Mouse (Mus musculus) kidney, adult 2 months (tissue): Measurements from ENCODE around the gene Pax6. TPM values are rescaled to one million over a fixed set of nuclear protein-coding genes. Genes with fewer than 3 reads are reported as not detected.

Experiments
- DNase-seq: peaks from one replicate; pipeline ENCODE4 v3.0.0; 2021
- H3K27ac ChIP-seq: fragments of 200-500 bp; 2 replicates; pipeline ENCODE4 v1.5.1; 2012; ENCODE audit warnings: low read depth, low read length, control low read depth, inconsistent platforms; ENCODE audit not compliant: insufficient read depth
- H3K27me3 ChIP-seq: fragments of 200-500 bp; replicated peaks from 2 replicates; pipeline ENCODE4 v1.6.1; 2012; ENCODE audit warnings: mild to moderate bottlenecking, moderate library complexity, low read length, inconsistent platforms; ENCODE audit not compliant: control insufficient read depth, insufficient read depth
- H3K36me3 ChIP-seq: fragments of 200-500 bp; 2 replicates; pipeline ENCODE4 v1.6.1; 2012; ENCODE audit warnings: mild to moderate bottlenecking, moderate library complexity, low read length, inconsistent platforms; ENCODE audit not compliant: control insufficient read depth, insufficient read depth
- H3K4me1 ChIP-seq: fragments of 200-500 bp; 2 replicates; pipeline ENCODE4 v1.6.1; 2011; ENCODE audit warnings: low read length; ENCODE audit not compliant: control insufficient read depth, insufficient read depth
- H3K4me3 ChIP-seq: fragments of 200-500 bp; 2 replicates; pipeline ENCODE4 v1.5.1; 2011; ENCODE audit warnings: mild to moderate bottlenecking, low read depth, low read length, control low read depth; ENCODE audit not compliant: insufficient read depth
- CTCF ChIP-seq: fragments of 200-500 bp; conservative IDR thresholded peaks from 2 replicates; pipeline ENCODE4 v1.5.1; 2011; ENCODE audit warnings: low read depth, mild to moderate bottlenecking, control low read depth, low read length, moderate library complexity, mixed read lengths; ENCODE audit not compliant: insufficient read depth, insufficient read length
- POLR2A ChIP-seq: fragments of 200-500 bp; IDR thresholded peaks from one replicate; pipeline ENCODE4 v1.6.1; 2011; ENCODE audit warnings: low read depth, low read length, control low read depth
- WGBS: fragments of 180-500 bp; shearing (Covaris S2); methylation state at CpG from one replicate; pipeline ENCODE4 v1.1.7; 2018; 5-methylcytosine and 5-hydroxymethylcytosine counted together
- polyA plus RNA-seq: library from polyadenylated mRNA; depleted of rRNA; stranded (reverse); fragments of >200 nt; gene quantifications from 2 replicates; pipeline ENCODE4 v1.2.3, GENCODE M21; 2012; rRNA removed

The Pax6 gene
- polyA plus RNA-seq: not detected in 2 replicates

DNA sequence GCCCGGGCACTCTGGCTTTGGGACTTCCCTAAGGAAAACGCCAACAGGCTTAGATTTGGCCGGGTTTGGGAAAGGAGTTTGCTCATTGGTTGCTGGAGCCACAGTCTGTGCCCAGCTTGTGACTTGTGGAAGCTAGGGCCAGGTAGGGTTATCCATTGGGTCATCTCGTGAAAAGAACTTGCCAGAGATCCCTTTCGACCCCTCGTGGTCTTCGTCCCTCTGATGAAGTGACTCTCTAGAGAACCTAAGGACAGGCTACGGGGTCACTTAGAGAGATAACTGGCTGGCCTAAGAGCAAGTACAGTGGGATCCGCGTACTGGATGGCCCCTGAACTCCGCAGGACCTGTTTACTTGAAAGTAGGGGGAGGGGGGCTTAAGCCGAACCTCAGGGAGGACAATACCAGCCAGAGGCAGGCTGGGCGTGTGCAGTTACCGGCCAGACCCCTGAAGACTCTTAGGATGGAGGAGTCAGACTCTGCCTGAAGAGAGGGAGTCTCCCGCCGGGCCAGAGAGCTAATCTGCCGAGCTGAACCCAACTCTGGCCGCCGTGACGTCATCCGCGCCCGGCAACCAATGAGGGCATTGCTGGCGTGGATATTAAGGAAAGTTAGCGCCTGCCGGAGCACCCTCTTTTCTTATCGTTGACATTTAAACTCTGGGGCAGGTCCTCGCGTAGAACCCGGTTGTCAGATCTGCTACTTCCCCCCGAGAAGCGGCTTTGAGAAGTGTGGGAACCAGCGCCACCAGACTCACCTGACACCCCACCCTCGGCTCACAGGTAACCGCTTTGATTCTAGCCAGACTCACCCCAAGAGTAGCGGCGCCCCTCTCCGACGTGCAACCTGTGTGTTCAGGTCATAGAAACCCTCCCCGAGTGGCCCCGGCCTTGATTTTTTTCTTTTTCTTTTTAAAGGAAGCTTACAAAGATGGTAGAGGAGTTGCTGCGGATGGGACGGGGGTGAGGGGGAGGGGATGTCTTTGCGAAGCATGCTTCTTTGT lies at the start of gene Pax6:
Gene Pax6 (plus strand): TSS at position 630 of the 1,000 bp plus-strand sequence.
- no peaks in the 10 kb centered on the region for H3K36me3 ChIP-seq
- H3K27me3 ChIP-seq: peaks cover 12% of the 10 kb centered on the region
- H3K27ac ChIP-seq: no peak within 1 kb of the TSS
- no peak for DNase-seq
- no peak for TF ChIP-seq CTCF
- TF ChIP-seq POLR2A: no peak
- H3K4me1 ChIP-seq: no peaks in the 10 kb centered on the region
- no peak within 1 kb of the TSS for H3K4me3 ChIP-seq
- 3% methylated on average over 44 of the region's 44 CpGs for WGBS

DNA sequence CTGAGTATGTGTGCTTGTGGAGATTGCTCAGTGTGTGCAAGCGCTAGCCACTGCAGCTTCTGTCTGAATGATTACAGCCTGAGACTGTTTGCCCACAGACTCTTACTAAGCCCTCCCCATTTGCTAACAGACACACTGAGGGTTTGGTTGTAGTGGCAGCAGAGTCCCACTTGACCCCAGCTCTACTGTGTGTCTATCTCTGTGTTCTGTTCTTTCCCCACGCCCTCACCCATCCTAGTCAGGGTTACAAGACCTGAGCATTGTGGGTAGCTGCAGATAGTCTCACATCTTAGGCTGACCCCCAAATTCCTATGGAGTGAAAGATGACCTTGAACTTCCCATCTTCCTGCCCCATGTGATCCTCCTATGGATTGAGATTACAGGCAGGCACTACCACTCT lies 19.8 kb upstream of the Pax6 start:
- Histone ChIP-seq H3K27me3 (no peaks in the 10 kb centered on the region), H3K4me3 (no peak overlapping the region), H3K4me1 (no peaks in the 10 kb centered on the region), H3K27ac (no peak overlapping the region), H3K36me3 (no peaks in the 10 kb centered on the region)
- TF ChIP-seq CTCF (no peak), POLR2A (no peak)
- DNase-seq: no peak
- 83% methylated on average over 2 of the region's 2 CpGs for WGBS

DNA sequence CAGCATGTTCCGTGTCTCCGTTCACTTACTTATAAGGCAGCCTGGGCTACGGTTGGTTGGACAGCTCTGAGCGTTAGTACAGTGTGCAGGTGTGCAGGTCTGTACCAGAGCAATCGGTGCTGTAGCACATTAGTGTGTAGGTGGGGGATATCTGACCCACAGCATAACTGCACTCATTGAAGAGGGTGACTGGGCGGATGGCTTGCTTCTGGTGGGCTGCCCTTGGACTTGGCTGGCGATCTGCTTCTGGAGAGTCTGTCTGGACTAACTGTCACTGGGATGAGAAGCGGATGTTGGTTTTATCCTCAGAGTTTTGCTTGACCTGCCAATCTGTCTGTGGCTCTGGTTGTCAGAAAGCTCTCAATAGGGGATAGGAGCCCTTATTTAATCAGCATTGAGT lies 12.2 kb upstream of the Pax6 start:
- H3K27me3 ChIP-seq: peaks cover 8% of the 10 kb centered on the region; the same call in 1 of the 2 replicates
- no peak overlapping the region for H3K4me3 ChIP-seq
- TF ChIP-seq POLR2A (no peak), CTCF (no peak)
- H3K27ac ChIP-seq: no peak overlapping the region
- H3K4me1 ChIP-seq: no peaks in the 10 kb centered on the region
- no peaks in the 10 kb centered on the region for H3K36me3 ChIP-seq
- WGBS: 51% methylated on average over 8 of the region's 8 CpGs
- no peak for DNase-seq

DNA sequence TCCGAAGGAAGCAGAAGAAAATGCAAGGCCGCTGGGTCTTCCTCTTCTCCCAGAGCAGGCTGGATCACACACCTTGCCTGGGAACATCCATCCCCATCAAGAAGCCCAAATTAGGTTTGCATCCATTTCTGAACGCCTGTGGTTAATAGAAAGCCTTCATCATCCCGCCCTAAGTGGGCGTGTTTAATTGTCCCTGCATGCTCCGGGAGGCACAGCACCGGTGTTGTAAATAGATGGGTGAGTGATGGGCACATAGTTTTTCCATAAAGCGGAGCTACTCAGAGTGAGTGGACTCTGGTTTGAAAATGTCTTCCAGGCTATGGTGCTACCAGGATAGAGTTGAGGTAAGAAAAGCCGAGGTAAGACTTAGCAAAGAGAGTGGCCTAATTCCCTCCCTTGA lies 9.3 kb upstream of the Pax6 start:
- Histone ChIP-seq H3K27me3 (peaks cover 15% of the 10 kb centered on the region), H3K4me1 (no peaks in the 10 kb centered on the region), H3K4me3 (no peak overlapping the region), H3K36me3 (no peaks in the 10 kb centered on the region), H3K27ac (no peak overlapping the region)
- DNase-seq: no peak
- TF ChIP-seq CTCF (no peak), POLR2A (no peak)
- 13% methylated on average over 9 of the region's 9 CpGs for WGBS

DNA sequence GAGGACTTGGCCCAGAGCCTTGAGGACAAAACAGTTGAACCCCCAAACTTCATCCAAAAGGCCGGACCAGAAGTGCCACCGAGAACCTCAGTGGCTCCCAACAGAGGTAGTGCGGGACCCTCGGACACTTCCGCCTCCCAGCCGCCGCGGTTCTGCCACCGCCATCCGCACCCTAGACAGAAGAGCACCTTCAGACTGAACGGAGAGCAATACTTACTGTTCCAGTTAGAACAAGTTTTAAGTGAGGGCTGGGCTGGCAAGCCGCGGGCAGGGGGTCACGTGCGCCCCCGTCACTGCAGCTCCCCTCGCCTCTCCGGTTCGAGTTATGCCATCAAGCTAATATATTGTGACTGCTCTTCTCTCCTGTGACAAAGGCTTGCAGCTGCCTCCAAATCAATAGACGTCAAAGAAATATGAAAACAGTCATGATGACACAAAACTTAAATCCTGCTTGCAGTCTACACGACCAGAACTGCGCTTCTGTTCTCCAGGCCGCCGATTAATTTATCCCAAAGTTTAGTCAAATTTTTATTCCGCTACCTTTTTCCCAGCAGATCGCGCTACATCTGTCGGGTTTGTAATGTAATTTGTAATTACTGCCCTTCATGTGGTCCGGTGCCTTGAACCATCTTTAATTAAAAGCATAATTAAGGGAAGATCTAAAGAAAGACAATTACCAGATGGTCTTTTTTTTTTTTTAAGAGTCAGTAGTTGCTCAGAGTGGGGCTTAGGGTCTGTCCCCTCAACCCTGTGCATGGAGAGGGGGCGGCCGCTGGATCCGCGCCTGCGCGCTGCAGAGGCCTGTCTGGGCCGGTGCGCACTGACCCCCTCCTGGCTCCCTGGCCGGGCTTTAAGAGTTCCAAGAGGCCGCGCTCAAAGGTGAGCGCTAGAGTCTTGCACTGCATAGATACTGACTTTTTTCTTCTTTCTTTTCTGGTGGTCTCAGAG lies 8.5 kb upstream of the Pax6 start:
- TF ChIP-seq CTCF (no peak), POLR2A (no peak)
- no peak overlapping the region for H3K27ac ChIP-seq
- H3K36me3 ChIP-seq: no peaks in the 10 kb centered on the region
- peaks cover 15% of the 10 kb centered on the region for H3K27me3 ChIP-seq
- no peak for DNase-seq
- 4% methylated on average over 41 of the region's 41 CpGs for WGBS
- no peak overlapping the region for H3K4me3 ChIP-seq
- no peaks in the 10 kb centered on the region for H3K4me1 ChIP-seq

DNA sequence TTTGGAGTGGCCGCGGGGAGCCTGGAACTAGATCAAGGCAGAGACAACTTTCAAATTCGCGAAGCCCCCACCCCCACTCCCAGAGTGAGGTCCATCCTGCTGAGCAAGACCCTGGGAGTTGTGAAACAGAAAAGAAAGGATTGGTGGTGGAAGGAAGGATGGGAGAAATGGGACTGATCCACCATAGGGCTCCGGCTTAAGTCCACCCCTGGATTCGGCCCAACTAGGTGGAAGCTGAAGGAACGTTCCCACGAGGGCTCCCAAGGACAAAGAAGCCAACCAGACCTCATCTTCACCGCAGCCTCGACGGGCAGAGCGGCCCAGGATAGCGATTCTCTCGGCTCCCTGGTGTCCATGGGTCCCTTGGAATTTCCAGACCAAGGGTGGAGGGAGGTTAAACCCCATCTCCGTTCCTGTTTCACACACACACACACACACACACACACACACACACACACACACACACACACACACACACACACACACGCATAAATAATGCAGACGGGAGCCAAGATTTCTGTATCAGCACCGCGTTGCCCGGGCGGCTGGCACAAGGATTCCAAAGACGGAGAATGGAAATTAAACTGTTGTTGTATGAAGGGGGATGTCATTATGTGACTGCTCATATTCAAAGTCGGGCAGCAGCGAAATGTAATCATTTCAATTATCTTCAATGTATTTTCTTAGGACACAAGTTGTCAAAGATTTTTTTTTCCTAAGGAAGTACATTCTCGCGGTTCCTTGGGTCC lies 7.7 kb upstream of the Pax6 start:
- no peak for DNase-seq
- whole genome bisulfite sequencing: 3% methylated on average over 25 of the region's 26 CpGs
- no peak overlapping the region for H3K4me3 ChIP-seq
- no peaks in the 10 kb centered on the region for H3K4me1 ChIP-seq
- no peak overlapping the region for H3K27ac ChIP-seq
- no peaks in the 10 kb centered on the region for H3K36me3 ChIP-seq
- no peak for TF ChIP-seq CTCF
- no peak for TF ChIP-seq POLR2A
- H3K27me3 ChIP-seq: peaks cover 17% of the 10 kb centered on the region
